Mouse (Mus musculus) olfactory bulb, adult 2 months (tissue): ENCODE measurements at regions not wholly inside any gene's neighbourhood (a gene's known extent, or its start where the extent isn't known, plus 50 kb on each side); places are given as distances from the start of the nearest gene placed in this dataset.

ENCODE experiments used
- H3K27ac ChIP-seq: fragments of 200-500 bp; 2 replicates; pipeline ENCODE4 v1.5.1; 2012; ENCODE audit warnings: low read depth, low read length; ENCODE audit not compliant: insufficient read depth
- H3K4me1 ChIP-seq: fragments of 200-500 bp; 2 replicates; pipeline ENCODE4 v1.6.1; 2012; ENCODE audit warnings: low read length; ENCODE audit not compliant: control insufficient read depth, insufficient read depth
- H3K4me3 ChIP-seq: fragments of 200-500 bp; 2 replicates; pipeline ENCODE4 v1.5.1; 2012; ENCODE audit warnings: mild to moderate bottlenecking, low read depth, low read length, moderate library complexity; ENCODE audit not compliant: insufficient read depth
- CTCF ChIP-seq: fragments of 200-500 bp; IDR thresholded peaks from 2 replicates; pipeline ENCODE4 v1.5.1; 2012; ENCODE audit warnings: low read depth, mild to moderate bottlenecking, low read length, moderate library complexity; ENCODE audit not compliant: insufficient read depth
- POLR2A ChIP-seq: fragments of 200-500 bp; IDR thresholded peaks from 2 replicates; pipeline ENCODE4 v1.6.1; 2012; ENCODE audit warnings: mild to moderate bottlenecking, low read depth, low read length, moderate library complexity; ENCODE audit not compliant: insufficient read depth
- WGBS: fragments of 180-500 bp; shearing (Covaris S2); methylation state at CpG from one replicate; pipeline ENCODE4 v1.1.7; 2018; 5-methylcytosine and 5-hydroxymethylcytosine counted together

DNA sequence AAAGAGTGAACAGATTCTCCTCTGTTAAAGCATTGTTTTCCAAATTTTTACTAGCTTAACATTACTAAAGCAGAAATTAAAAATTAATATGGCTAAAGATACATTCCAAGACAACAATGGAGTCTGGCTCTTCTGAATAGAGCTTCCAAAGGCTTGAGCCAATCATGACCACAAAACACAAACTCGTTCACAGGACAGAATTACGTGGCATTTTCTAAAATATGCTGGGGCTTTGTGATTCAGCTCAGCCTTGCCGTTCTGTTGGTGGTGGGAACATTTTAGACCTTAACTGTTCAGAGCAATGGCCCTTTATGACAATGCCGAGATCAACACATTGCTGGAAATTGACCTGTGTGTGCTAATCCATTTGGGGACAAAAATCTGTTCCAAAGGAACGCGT, 318.7 kb downstream of the Setd4 start:
- WGBS, result 97% methylated on average over 6 of the region's 6 CpGs

DNA sequence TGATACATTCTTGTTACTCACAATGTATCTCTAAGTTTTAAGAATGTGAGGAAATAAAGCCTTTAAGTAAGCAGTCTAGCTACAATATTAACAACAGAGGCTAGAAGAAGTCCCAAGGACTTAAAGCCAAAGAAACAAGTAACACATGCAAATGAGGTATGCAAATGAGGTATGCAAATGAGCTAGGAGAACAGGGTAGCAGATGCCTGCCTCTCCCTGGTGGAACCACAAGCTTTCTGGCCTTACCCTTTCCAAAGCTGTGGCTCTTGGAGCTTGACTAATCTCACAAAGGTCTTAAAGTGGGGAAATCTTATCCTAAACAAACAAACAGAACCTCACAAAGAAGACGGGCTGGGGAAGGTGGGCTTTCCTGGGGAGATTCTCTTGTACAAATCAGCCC, 322.1 kb downstream of the Setd4 start:
- Histone ChIP-seq H3K4me1 (no peaks in the 10 kb centered on the region), H3K27ac (no peak overlapping the region), H3K4me3 (no peak overlapping the region)
- 49% methylated on average over 1 of the region's 1 CpGs for WGBS
- TF ChIP-seq POLR2A, result no peak

More for the DNA sequence above, 318.7 kb downstream of the Setd4 start:
- H3K4me3 ChIP-seq, result no peak overlapping the region
- H3K27ac ChIP-seq, result no peak overlapping the region
- no peaks in the 10 kb centered on the region for H3K4me1 ChIP-seq
- TF ChIP-seq CTCF, result no peak
- TF ChIP-seq POLR2A, result no peak

DNA sequence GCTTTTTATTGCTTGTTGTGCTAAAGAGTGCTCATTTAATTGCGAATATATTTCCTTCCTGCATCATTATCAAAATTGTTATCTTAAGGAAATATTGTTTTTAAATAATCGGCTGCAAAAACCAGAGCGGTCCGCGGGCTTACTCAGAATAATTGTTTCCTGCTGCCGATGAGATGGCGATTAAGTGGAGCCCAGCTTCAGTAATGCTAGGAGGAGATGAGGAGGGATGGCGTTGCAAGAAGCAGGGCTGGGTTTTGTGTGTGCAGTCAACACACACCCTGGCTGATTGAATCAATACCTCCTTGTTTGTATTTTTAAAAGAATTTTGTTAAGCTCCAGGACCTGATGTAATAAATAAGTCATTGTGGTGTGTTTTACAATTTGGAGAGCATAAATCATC, 331.2 kb downstream of the Setd4 start:
- Histone ChIP-seq H3K27ac (no peak overlapping the region), H3K4me1 (no peaks in the 10 kb centered on the region), H3K4me3 (no peak overlapping the region)
- WGBS, result 31% methylated on average over 8 of the region's 8 CpGs
- TF ChIP-seq CTCF, result no peak
- no peak for TF ChIP-seq POLR2A

DNA sequence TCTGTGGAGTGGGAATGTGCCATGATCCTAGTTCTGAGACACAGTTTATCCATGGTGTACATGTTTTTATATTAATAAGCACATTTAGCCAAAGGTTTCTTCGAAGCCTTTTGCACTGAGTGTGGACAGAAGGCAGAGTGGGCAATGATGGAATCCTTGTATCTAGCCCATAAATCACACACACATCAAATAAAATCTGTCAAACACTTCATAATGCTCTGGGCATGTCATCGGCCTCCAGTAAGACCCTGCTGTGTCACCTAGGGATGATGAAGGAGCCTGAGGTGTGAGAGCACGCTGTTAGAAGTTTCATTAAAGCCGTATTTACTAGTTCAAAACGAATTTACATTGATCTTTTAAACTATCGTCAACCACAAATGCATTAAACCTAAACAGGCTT, 331.7 kb downstream of the Setd4 start:
- WGBS, result 76% methylated on average over 6 of the region's 6 CpGs
- H3K4me1 ChIP-seq, result no peaks in the 10 kb centered on the region
- H3K27ac ChIP-seq, result no peak overlapping the region
- no peak overlapping the region for H3K4me3 ChIP-seq
- no peak for TF ChIP-seq CTCF
- no peak for TF ChIP-seq POLR2A

DNA sequence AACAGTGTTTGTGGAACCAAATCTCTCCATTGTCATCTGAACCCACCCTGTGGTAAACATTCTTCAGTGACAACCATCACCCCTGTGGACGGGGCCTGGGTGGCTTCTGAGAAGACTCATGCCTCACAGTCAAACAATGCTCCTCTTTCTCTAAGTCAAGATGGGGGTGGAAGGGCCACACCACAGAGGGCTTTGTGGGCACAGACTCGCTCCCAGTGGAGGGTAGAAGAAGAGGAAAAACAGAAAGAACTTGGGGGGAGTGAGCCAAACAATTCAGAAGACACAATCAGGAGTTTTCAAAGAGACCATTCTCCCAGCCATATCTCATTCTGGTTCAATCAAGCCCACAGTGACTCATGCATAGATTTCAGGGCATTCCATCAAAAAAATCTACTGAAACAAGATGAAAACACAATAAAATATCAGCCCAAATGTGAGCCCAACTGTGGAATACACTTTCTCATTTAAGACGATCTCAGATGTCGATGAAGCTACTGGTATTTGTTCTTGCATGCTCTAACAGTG, 339.7 kb downstream of the Setd4 start:
- 86% methylated on average over 4 of the region's 4 CpGs for WGBS
- no peak overlapping the region for H3K4me3 ChIP-seq
- H3K27ac ChIP-seq, result no peak overlapping the region
- peaks cover 4% of the 10 kb centered on the region; the same call in 1 of the 2 replicates for H3K4me1 ChIP-seq
- no peak for TF ChIP-seq CTCF
- TF ChIP-seq POLR2A, result no peak

DNA sequence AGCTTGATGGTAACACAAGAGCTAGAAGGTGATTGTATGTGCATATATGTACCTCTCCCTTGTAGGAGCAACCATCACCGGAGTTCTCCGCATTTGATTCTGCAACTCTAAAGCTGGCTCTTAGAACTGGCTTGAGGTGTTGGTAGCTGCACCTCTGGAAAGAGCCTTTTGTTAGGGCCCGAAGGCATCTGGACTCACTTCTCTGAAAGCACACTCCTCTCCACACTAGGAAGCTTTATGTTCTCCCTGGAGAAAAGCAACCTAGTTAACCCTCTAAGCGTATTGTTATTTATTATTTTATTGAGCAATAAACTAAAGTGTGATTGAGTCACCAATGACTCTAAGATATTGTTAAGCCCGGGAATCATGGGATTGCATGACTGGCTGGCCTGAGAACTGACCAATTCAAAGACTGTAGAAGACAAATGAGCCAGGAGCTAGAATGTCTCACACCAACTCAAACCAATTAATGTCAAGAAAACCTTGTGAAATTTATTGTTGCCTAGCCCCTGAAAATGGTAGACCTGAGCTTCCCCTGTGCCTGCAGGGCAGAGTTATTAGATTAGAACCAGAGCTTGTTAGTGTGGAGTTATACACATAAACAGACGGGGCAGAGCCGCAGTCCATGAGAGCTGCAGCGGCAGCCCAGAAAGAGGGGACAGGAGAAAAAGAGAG, 340.6 kb downstream of the Setd4 start:
- H3K4me3 ChIP-seq, result no peak overlapping the region
- H3K4me1 ChIP-seq, result peaks cover 4% of the 10 kb centered on the region; the same call in 1 of the 2 replicates
- H3K27ac ChIP-seq, result no peak overlapping the region
- WGBS, result 93% methylated on average over 8 of the region's 8 CpGs
- TF ChIP-seq POLR2A, result no peak
- TF ChIP-seq CTCF, result no peak

DNA sequence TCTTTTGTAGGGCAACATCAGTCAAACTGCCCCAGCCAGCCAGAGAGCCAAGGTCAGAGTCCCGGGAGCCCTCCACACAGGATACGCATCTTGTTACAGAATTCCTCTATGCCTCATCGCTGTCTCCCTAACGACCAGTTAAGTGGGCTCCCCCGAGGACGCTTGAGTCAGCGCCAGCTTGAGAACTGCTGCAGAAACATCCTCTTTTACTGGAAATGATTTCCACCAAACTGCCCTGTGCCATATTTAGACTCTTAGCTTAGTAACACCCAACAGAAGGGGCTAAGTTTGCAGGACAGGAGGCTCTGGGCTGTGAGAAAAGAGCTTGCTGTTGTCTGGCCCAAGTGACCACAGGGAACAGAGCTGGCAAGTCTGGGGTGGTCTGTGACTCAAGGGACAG, 357.0 kb downstream of the Setd4 start:
- no peak for TF ChIP-seq POLR2A
- no peak for TF ChIP-seq CTCF
- H3K4me1 ChIP-seq, result no peaks in the 10 kb centered on the region; the same call in none of the 2 replicates
- 15% methylated on average over 7 of the region's 7 CpGs for WGBS
- H3K4me3 ChIP-seq, result no peak overlapping the region
- no peak overlapping the region for H3K27ac ChIP-seq

DNA sequence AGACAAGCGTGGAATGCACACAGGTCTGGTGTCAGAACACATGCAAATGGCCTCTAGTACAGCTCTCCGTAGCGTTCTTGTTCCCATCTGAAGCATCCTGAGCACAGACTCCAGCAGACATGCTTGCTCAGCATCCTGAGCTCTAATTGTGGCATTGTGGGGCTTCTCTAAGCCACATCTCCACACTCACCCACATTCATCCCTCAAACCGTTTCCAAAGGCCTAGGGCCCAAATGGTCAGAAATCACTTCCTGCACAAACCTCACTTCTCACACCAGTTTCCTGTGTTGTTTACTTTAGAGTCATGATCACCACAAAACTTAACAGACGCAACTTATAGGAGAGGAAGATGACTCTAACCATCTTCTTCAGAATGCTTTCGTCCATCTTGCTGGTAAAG, 358.1 kb downstream of the Setd4 start:
- Histone ChIP-seq H3K4me1 (no peaks in the 10 kb centered on the region; the same call in none of the 2 replicates), H3K4me3 (no peak overlapping the region), H3K27ac (no peak overlapping the region)
- TF ChIP-seq CTCF, result no peak
- TF ChIP-seq POLR2A, result no peak
- 93% methylated on average over 6 of the region's 6 CpGs for WGBS

DNA sequence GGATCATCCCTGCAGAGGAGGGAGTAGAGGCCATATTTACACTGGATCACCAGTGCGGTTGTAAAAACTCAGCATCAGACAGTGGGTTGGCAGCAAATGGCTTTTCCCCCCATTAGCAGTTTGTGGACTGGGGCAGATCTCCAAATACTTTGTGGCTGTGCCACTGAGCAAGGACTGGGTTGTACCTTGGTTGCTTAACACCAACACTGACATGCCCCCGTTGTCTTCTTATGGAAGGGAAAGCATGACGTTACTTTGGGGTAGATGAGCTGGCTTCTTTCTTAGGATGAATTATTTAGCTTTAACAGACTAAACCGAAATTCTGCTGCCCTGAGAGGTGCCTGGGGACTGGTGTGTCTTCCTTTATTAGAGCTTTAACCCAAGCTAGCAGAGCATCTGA, 365.0 kb downstream of the Setd4 start:
- Histone ChIP-seq H3K27ac (no peak overlapping the region), H3K4me1 (no peaks in the 10 kb centered on the region), H3K4me3 (no peak overlapping the region)
- no peak for TF ChIP-seq CTCF
- no peak for TF ChIP-seq POLR2A
- WGBS, result 85% methylated on average over 4 of the region's 4 CpGs

DNA sequence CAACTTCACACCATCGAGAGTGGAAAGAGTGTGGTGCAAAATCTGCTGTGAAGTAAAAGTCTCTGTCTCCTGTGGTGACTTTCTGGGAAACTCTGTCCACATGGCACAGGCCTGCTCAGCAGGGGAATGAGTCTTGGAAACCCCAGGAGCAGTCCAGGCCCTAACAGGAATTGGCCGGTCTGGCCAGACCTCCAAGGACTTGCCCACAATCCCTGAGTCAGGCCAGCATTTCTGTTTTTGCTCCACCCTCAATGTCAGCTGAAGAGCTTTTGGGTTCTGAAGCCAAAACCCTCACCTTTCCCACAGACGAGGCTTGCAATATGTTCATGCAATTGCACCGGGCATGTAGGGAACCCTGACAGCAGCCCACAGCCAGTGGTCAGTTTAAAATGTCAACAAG, 365.5 kb downstream of the Setd4 start:
- no peak overlapping the region for H3K27ac ChIP-seq
- no peak overlapping the region for H3K4me3 ChIP-seq
- no peaks in the 10 kb centered on the region for H3K4me1 ChIP-seq
- WGBS, result 89% methylated on average over 4 of the region's 4 CpGs
- TF ChIP-seq POLR2A (no peak), CTCF (no peak)
